8 mouse cellular contexts compared by ENCODE assay signal in the genomic region with DNA sequence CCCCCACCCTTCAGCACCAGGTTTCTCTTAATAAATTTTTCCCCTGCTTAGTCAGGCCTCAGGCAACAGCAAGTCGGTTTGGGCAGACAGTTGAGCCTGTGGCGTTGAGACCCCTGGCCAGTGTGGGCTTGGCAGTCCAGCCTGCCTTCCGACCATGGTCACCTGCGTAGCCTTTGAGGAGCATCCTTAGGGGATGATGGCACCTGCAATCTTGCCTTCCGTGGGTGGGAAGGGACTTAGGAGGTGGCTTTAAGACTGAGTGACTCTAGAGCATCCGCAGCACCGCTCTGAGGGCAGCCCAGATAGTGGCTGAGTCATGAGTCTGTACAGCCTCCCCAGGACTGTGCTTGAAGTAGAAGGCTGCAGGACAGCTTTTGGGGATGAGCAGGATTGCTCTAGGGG. TPM values are rescaled to one million over a fixed set of nuclear protein-coding genes. Genes with fewer than 3 reads are reported as not detected.
DNase-seq lines count a peak whose midpoint lies in the region; ATAC-seq and TF ChIP-seq lines count a peak whose summit lies in the region.

No protein-coding gene starts in this region.

- no peak for TF ChIP-seq CTCF in gastrocnemius, adult 2 months (IDR thresholded peaks at IDR 0.05)

- H3K9ac ChIP-seq in hindbrain, embryonic 13.5 days: peak overlapping the region; percentile 93

- intact Hi-C loops in gastrocnemius, adult 2 months (cut with DNase I): loop anchor here (10.0 kb wide), 1 partner anchor 184 kb away; a partner anchor contains a TSS
- intact Hi-C loops in gastrocnemius, postnatal 36 days (cut with DNase I): no loop called here
- intact Hi-C loops in gastrocnemius, postnatal 14 days (cut with DNase I; ENCODE audit: low total_unique reads): no loop called here
- intact Hi-C loops in left cerebral cortex, postnatal 4 days (cut with DNase I): no loop called here

- H3K36me3 ChIP-seq in hindbrain, embryonic 13.5 days: peaks cover 8% of the 10 kb centered on the region
- peaks cover 6% of the 10 kb centered on the region for H3K36me3 ChIP-seq in megakaryocyte, embryonic 14.5 days (replicated peaks; ENCODE audit: low read length)

- no peaks in the 10 kb centered on the region for H3K9me3 ChIP-seq in hindbrain, embryonic 13.5 days
- H3K9me3 ChIP-seq in megakaryocyte, embryonic 14.5 days: no peaks in the 10 kb centered on the region

- WGBS in hindbrain, embryonic 13.5 days: 18% methylated on average over 7 of the region's 7 CpGs

- H3K4me3 ChIP-seq in gastrocnemius, adult 2 months: peak overlapping the region; percentile 86
- H3K4me3 ChIP-seq in hindbrain, embryonic 13.5 days: peak overlapping the region; percentile 66
- H3K4me3 ChIP-seq in megakaryocyte, embryonic 14.5 days (replicated peaks): peak overlapping the region; percentile 95

- ATAC-seq in hindbrain, embryonic 13.5 days (ENCODE audit: low FRiP score): peak; percentile 41

- H3K27ac ChIP-seq in gastrocnemius, adult 2 months: peak overlapping the region; percentile 92
- H3K27ac ChIP-seq in hindbrain, embryonic 13.5 days: peak overlapping the region; percentile 80

- DNase-seq in gastrocnemius, adult 2 months: no peak
- DNase-seq in gastrocnemius, postnatal 36 days: no peak
- DNase-seq in 3T3-L1 (ENCODE audit: low read depth, low spot score): peak; percentile 37
- peak; percentile 81 for DNase-seq in brain, adult 2 months (ENCODE audit: low read depth, low spot score)
- no peak for DNase-seq in gastrocnemius, postnatal 14 days
- DNase-seq in left cerebral cortex, postnatal 4 days: no peak

- peaks cover 37% of the 10 kb centered on the region for H3K4me1 ChIP-seq in hindbrain, embryonic 13.5 days (replicated peaks)
- peaks cover 58% of the 10 kb centered on the region for H3K4me1 ChIP-seq in megakaryocyte, embryonic 14.5 days

- no peaks in the 10 kb centered on the region for H3K27me3 ChIP-seq in hindbrain, embryonic 13.5 days
- peaks cover 30% of the 10 kb centered on the region for H3K27me3 ChIP-seq in megakaryocyte, embryonic 14.5 days (replicated peaks)

- peak overlapping the region; percentile 93 for H3K4me2 ChIP-seq in hindbrain, embryonic 13.5 days

RNA-seq across cellular contexts. Expression of a gene that starts 0.6 kb away (rescaled TPM):
- 1 to 10 TPM; 6.9 to 7.6 TPM for total RNA-seq in gastrocnemius, adult 2 months (2021)
- total RNA-seq in gastrocnemius, postnatal 36 days (2021): 1 to 10 TPM; 6.0 to 7.8 TPM
- polyA plus RNA-seq in hindbrain, embryonic 13.5 days (2015; fragmentation: Nextera tagmentation; extraction: Ambion mirVana): 36.0 and 42.4 TPM in 2 replicates
- polyA plus RNA-seq in megakaryocyte, embryonic 14.5 days (2012; ENCODE audit: insufficient read depth, low replicate concordance): 1.1 and 1.3 TPM in 2 replicates
- total RNA-seq in gastrocnemius, postnatal 14 days (2021): 1 to 10 TPM; 4.2 to 6.0 TPM
- total RNA-seq in left cerebral cortex, postnatal 4 days (2021): 10 to 100 TPM; 57.8 to 62.4 TPM

RNA-seq across cellular contexts. Expression of a gene that starts 9.3 kb away (rescaled TPM):
- total RNA-seq in gastrocnemius, adult 2 months (2021): 10 to 100 TPM; 10.4 to 15.3 TPM
- 10 to 100 TPM in 1 of 2 experiments, 1 to 10 TPM in 1; 7.6 to 14.2 TPM for total RNA-seq in gastrocnemius, postnatal 36 days (2021)
- polyA plus RNA-seq in hindbrain, embryonic 13.5 days (2015; fragmentation: Nextera tagmentation; extraction: Ambion mirVana): 19.1 and 20.2 TPM in 2 replicates
- not detected in 2 replicates for polyA plus RNA-seq in megakaryocyte, embryonic 14.5 days (2012; ENCODE audit: insufficient read depth, low replicate concordance)
- total RNA-seq in gastrocnemius, postnatal 14 days (2021): 10 to 100 TPM; 27.3 to 28.0 TPM
- total RNA-seq in left cerebral cortex, postnatal 4 days (2021): 10 to 100 TPM; 13.4 to 13.5 TPM

RNA-seq across cellular contexts. Expression of a gene that starts 13.1 kb away (rescaled TPM):
- 1 to 10 TPM; 2.7 to 2.8 TPM for total RNA-seq in gastrocnemius, adult 2 months (2021)
- total RNA-seq in gastrocnemius, postnatal 36 days (2021): 1 to 10 TPM; 2.3 to 2.7 TPM
- 43.6 and 44.4 TPM in 2 replicates for polyA plus RNA-seq in hindbrain, embryonic 13.5 days (2015; fragmentation: Nextera tagmentation; extraction: Ambion mirVana)
- 38.7 and 51.9 TPM in 2 replicates for polyA plus RNA-seq in megakaryocyte, embryonic 14.5 days (2012; ENCODE audit: insufficient read depth, low replicate concordance)
- 1 to 10 TPM; 5.1 to 6.5 TPM for total RNA-seq in gastrocnemius, postnatal 14 days (2021)
- 10 to 100 TPM; 39.0 to 49.4 TPM for total RNA-seq in left cerebral cortex, postnatal 4 days (2021)

RNA-seq across cellular contexts. Expression of a gene that starts 17.5 kb away (rescaled TPM):
- not detected for total RNA-seq in gastrocnemius, adult 2 months (2021)
- not detected for total RNA-seq in gastrocnemius, postnatal 36 days (2021)
- polyA plus RNA-seq in hindbrain, embryonic 13.5 days (2015; fragmentation: Nextera tagmentation; extraction: Ambion mirVana): not detected in 2 replicates
- polyA plus RNA-seq in megakaryocyte, embryonic 14.5 days (2012; ENCODE audit: insufficient read depth, low replicate concordance): not detected in 2 replicates
- not detected for total RNA-seq in gastrocnemius, postnatal 14 days (2021)
- not detected for total RNA-seq in left cerebral cortex, postnatal 4 days (2021)

RNA-seq across cellular contexts. Expression of a gene that starts 23.9 kb away (rescaled TPM):
- not detected for total RNA-seq in gastrocnemius, adult 2 months (2021)
- total RNA-seq in gastrocnemius, postnatal 36 days (2021): not detected
- polyA plus RNA-seq in hindbrain, embryonic 13.5 days (2015; fragmentation: Nextera tagmentation; extraction: Ambion mirVana): 0.27 TPM in 1 of 2 replicates, not detected in the other
- not detected in 2 replicates for polyA plus RNA-seq in megakaryocyte, embryonic 14.5 days (2012; ENCODE audit: insufficient read depth, low replicate concordance)
- not detected for total RNA-seq in gastrocnemius, postnatal 14 days (2021)
- under 1 TPM; 0.50 to 0.54 TPM for total RNA-seq in left cerebral cortex, postnatal 4 days (2021)

Comparison
In these comparisons a context has a peak if more than half of its experiments do, and no peak if none do; other contexts are left out.
1. DNase-seq: peak in 3T3-L1 (single experiment) and brain, adult 2 months (single experiment); none in gastrocnemius, adult 2 months (single experiment), gastrocnemius, postnatal 36 days (0 of 2), gastrocnemius, postnatal 14 days (single experiment) and left cerebral cortex, postnatal 4 days (single experiment).
2. RNA of a gene that starts 0.6 kb away (total RNA-seq): 57.8 to 62.4 TPM in left cerebral cortex, postnatal 4 days; 6.0 to 7.8 TPM in gastrocnemius, postnatal 36 days, 6.9 to 7.6 TPM in gastrocnemius, adult 2 months and 4.2 to 6.0 TPM in gastrocnemius, postnatal 14 days; every median in the first group is over 4 times any median in the second.
3. RNA of a gene that starts 13.1 kb away (total RNA-seq): 39.0 to 49.4 TPM in left cerebral cortex, postnatal 4 days; 5.1 to 6.5 TPM in gastrocnemius, postnatal 14 days, 2.7 to 2.8 TPM in gastrocnemius, adult 2 months and 2.3 to 2.7 TPM in gastrocnemius, postnatal 36 days; every median in the first group is over 4 times any median in the second.
4. Peak in every context shown above with its lines, with median percentiles within 50 percentile points of each other: H3K4me3 ChIP-seq.